Mouse (Mus musculus): ENCODE measurements around the gene Csf2rb2.

- TF ChIP-seq POLR2A (IDR thresholded peaks at IDR 0.05; ENCODE audit: control insufficient read depth, extremely low read depth, insufficient read depth, low read length, poor library complexity) (no peak), CTCF (IDR thresholded peaks at IDR 0.05; ENCODE audit: borderline replicate concordance, control insufficient read depth, extremely low read depth, insufficient read depth, low read length, poor library complexity) (no peak)
Measured at GRCm38 (mm10) chr15:78278308-78278707, 27.2 kb downstream of the Csf2rb2 start.
